Mouse (Mus musculus): ENCODE measurements around the gene Vmn2r110. TPM values are rescaled to one million over a fixed set of nuclear protein-coding genes. Genes with fewer than 3 reads are reported as not detected.

The Vmn2r110 gene
- polyA plus RNA-seq (2012; rRNA removed): not detected in 2 replicates

GRCm38 (mm10) chr17:20596323-20596722 is at the start of gene Vmn2r110:
Gene Vmn2r110 (minus strand): TSS chr17:20596423.

GRCm38 (mm10) chr17:20624777-20625176 is 28.6 kb upstream of the Vmn2r110 start, which contains the start of gene Fpr-rs3:
Gene Fpr-rs3 (minus strand): TSS chr17:20624877.

GRCm38 (mm10) chr17:20564656-20565055 is 31.6 kb downstream of the Vmn2r110 start, which contains the start of gene Vmn2r109:
Gene Vmn2r109 (minus strand): TSS chr17:20564756.

Other genes starting within 250 kb of the Vmn2r110 start
- gene Vmn1r224, start 182.3 kb downstream of the Vmn2r110 start, polyA plus RNA-seq (2012; rRNA removed): not detected in 2 replicates
- not detected in 2 replicates for gene Vmn2r108, start 115.1 kb downstream of the Vmn2r110 start, polyA plus RNA-seq (2012; rRNA removed)
- not detected in 2 replicates for gene Vmn1r225, start 98.3 kb downstream of the Vmn2r110 start, polyA plus RNA-seq (2012; rRNA removed)
- not detected in 2 replicates for gene Vmn2r109, start 31.7 kb downstream of the Vmn2r110 start, polyA plus RNA-seq (2012; rRNA removed)
- gene Fpr-rs3, start 28.5 kb upstream of the Vmn2r110 start, polyA plus RNA-seq (2012; rRNA removed): not detected in 2 replicates
- not detected in 2 replicates for gene Vmn1r226, start 86.4 kb upstream of the Vmn2r110 start, polyA plus RNA-seq (2012; rRNA removed)
- not detected in 2 replicates for gene Vmn1r227, start 133.4 kb upstream of the Vmn2r110 start, polyA plus RNA-seq (2012; rRNA removed)
- gene Vmn1r228, start 189.7 kb upstream of the Vmn2r110 start, polyA plus RNA-seq (2012; rRNA removed): not detected in 2 replicates
- gene Vmn1r229, start 215.1 kb upstream of the Vmn2r110 start, polyA plus RNA-seq (2012; rRNA removed): not detected in 2 replicates
- not detected in 2 replicates for gene Vmn1r230, start 244.0 kb upstream of the Vmn2r110 start, polyA plus RNA-seq (2012; rRNA removed)

Data from central nervous system, embryonic 14 days (tissue).